Mouse (Mus musculus): Measurements from ENCODE around the gene Flot2. TPM values are rescaled to one million over a fixed set of nuclear protein-coding genes. Genes with fewer than 3 reads are reported as not detected.

Gene Flot2
- polyA plus RNA-seq, 1 experiment, result 36.6 TPM

DNA sequence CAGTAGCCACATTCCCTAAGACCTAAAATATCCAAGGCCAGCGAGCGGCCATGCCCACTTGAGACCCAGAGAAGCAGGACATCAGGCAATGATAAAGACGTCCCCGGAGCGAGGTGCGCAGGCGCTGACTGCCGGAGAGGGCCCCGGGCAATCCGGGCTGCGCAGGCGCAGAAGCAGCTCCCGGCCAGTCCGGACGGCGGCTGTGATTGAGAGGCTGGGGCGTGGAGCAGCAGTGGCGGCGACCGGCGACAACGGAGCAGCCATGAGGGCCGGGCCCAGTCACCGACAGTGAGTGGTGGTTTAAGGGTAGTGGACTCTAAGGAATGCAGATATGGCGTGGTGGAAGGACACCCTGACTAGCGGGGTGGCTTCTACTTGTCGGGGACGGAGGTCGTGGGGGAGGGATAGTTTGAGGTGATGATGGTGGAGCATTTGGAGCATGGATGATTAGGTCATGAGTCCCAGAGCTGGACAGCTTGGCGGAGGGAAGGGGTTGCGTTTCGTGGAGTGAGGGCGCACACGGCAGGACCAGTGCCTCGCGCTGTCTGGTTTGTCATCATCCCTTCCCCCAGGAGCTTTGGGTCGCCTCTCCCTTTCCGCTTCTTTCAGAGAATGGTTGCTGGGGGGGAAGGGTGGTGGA lies 56.9 kb downstream of the Flot2 start, which contains the start of gene Fam222b:
Gene Fam222b (plus strand): TSS at position 157 of the 640 bp plus-strand sequence.
- no peaks in the 10 kb centered on the region for H3K36me3 ChIP-seq (ENCODE audit: control insufficient read depth, insufficient read depth, low read length)
- peaks cover 3% of the 10 kb centered on the region for H3K4me1 ChIP-seq (ENCODE audit: control insufficient read depth, insufficient read depth, low read length)
- H3K4me3 ChIP-seq (ENCODE audit: control insufficient read depth, low read depth, low read length), result peak within 1 kb of the TSS; percentile 88
- H3K27me3 ChIP-seq (ENCODE audit: control insufficient read depth, insufficient read depth, low read length), result no peaks in the 10 kb centered on the region
- TF ChIP-seq POLR2A (IDR thresholded peaks at IDR 0.05; ENCODE audit: control insufficient read depth, low read depth, low read length) (peak; percentile 86), CTCF (IDR thresholded peaks at IDR 0.05; ENCODE audit: control insufficient read depth, insufficient read depth, insufficient replicate concordance, low read depth, low read length) (no peak)
- peak within 1 kb of the TSS; percentile 64 for H3K27ac ChIP-seq (ENCODE audit: control insufficient read depth, insufficient read depth, low read depth, low read length)

DNA sequence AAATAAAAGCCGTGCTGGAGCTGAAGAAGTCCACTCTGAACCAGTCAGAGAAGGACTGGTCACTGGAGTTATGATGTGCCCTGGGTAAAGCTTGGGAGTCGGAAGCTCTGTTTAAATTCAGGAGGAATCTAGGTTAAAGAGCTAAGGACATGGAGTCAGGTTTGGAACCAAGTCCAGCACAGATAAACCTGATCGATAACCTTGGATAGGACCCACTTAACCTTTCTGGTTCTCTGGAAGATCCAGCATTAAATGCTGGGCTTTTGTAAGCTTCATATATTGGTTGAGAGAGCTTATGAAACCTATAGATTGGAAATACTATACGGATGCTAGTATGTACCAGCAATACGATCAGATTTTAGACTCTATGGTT lies 57.4 kb downstream of the Flot2 start:
- Histone ChIP-seq H3K27me3 (ENCODE audit: control insufficient read depth, insufficient read depth, low read length) (no peaks in the 10 kb centered on the region), H3K36me3 (ENCODE audit: control insufficient read depth, insufficient read depth, low read length) (no peaks in the 10 kb centered on the region), H3K27ac (ENCODE audit: control insufficient read depth, insufficient read depth, low read depth, low read length) (no peak overlapping the region), H3K4me3 (ENCODE audit: control insufficient read depth, low read depth, low read length) (peak overlapping the region; percentile 88), H3K4me1 (ENCODE audit: control insufficient read depth, insufficient read depth, low read length) (peaks cover 3% of the 10 kb centered on the region)
- no peak for TF ChIP-seq CTCF (IDR thresholded peaks at IDR 0.05; ENCODE audit: control insufficient read depth, insufficient read depth, insufficient replicate concordance, low read depth, low read length)
- no peak for TF ChIP-seq POLR2A (IDR thresholded peaks at IDR 0.05; ENCODE audit: control insufficient read depth, low read depth, low read length)

GRCm38 (mm10) chr11:78097077-78097476 lies 59.3 kb downstream of the Flot2 start:
- Histone ChIP-seq H3K4me1 (ENCODE audit: control insufficient read depth, insufficient read depth, low read length) (peaks cover 3% of the 10 kb centered on the region), H3K36me3 (ENCODE audit: control insufficient read depth, insufficient read depth, low read length) (no peaks in the 10 kb centered on the region), H3K27me3 (ENCODE audit: control insufficient read depth, insufficient read depth, low read length) (no peaks in the 10 kb centered on the region), H3K4me3 (ENCODE audit: control insufficient read depth, low read depth, low read length) (no peak overlapping the region), H3K27ac (ENCODE audit: control insufficient read depth, insufficient read depth, low read depth, low read length) (no peak overlapping the region)
- TF ChIP-seq CTCF (IDR thresholded peaks at IDR 0.05; ENCODE audit: control insufficient read depth, insufficient read depth, insufficient replicate concordance, low read depth, low read length), result no peak
- TF ChIP-seq POLR2A (IDR thresholded peaks at IDR 0.05; ENCODE audit: control insufficient read depth, low read depth, low read length), result no peak

- Histone ChIP-seq H3K27me3 (ENCODE audit: control insufficient read depth, insufficient read depth, low read length) (no peaks in the 10 kb centered on the region), H3K4me1 (ENCODE audit: control insufficient read depth, insufficient read depth, low read length) (no peaks in the 10 kb centered on the region), H3K4me3 (ENCODE audit: control insufficient read depth, low read depth, low read length) (no peak overlapping the region), H3K36me3 (ENCODE audit: control insufficient read depth, insufficient read depth, low read length) (no peaks in the 10 kb centered on the region), H3K27ac (ENCODE audit: control insufficient read depth, insufficient read depth, low read depth, low read length) (no peak overlapping the region)
- no peak for TF ChIP-seq CTCF (IDR thresholded peaks at IDR 0.05; ENCODE audit: control insufficient read depth, insufficient read depth, insufficient replicate concordance, low read depth, low read length)
- TF ChIP-seq POLR2A (IDR thresholded peaks at IDR 0.05; ENCODE audit: control insufficient read depth, low read depth, low read length), result no peak
Observed at GRCm38 (mm10) chr11:78100746-78101145, 63.0 kb downstream of the Flot2 start.

GRCm38 (mm10) chr11:78102142-78102541 lies 64.4 kb downstream of the Flot2 start:
- no peak for TF ChIP-seq POLR2A (IDR thresholded peaks at IDR 0.05; ENCODE audit: control insufficient read depth, low read depth, low read length)
- no peak for TF ChIP-seq CTCF (IDR thresholded peaks at IDR 0.05; ENCODE audit: control insufficient read depth, insufficient read depth, insufficient replicate concordance, low read depth, low read length)
- Histone ChIP-seq H3K27me3 (ENCODE audit: control insufficient read depth, insufficient read depth, low read length) (no peaks in the 10 kb centered on the region), H3K4me3 (ENCODE audit: control insufficient read depth, low read depth, low read length) (no peak overlapping the region), H3K36me3 (ENCODE audit: control insufficient read depth, insufficient read depth, low read length) (no peaks in the 10 kb centered on the region), H3K4me1 (ENCODE audit: control insufficient read depth, insufficient read depth, low read length) (no peaks in the 10 kb centered on the region), H3K27ac (ENCODE audit: control insufficient read depth, insufficient read depth, low read depth, low read length) (no peak overlapping the region)

DNA sequence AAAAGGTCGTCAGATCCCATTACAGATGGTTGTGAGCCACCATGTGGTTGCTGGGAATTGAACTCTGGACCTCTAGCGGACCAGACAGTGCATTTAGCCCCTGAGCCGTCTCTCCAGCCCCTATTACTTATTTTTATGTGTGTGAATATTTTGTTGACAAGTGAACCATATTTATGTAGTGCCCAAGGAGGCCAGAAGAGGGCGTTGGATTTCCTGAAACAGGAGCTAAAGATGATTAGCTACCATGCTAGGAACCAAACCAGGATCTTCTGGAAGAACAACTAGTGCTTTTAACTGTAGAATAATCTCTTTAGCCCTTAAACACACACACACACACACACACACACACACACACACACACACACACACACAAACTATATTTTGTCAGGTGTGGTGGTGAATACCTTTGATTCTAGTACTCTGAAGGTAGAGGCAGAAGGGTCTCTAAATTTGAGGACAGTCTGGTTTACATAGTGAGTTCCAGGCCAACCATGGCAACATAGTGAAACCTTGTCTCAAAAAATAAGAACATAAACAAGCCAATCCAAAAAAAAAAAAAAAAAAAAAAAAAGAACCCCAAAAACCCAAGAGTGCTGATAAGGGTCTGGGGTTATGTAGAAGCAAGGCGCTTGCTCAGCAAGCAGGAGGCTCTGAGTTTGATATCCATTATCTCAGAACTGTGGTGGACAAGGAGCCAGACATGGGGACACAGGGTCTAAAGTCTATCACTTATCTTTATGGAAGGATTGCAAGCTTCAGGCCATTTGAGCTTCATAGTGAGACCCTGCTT lies 65.4 kb downstream of the Flot2 start:
- H3K36me3 ChIP-seq (ENCODE audit: control insufficient read depth, insufficient read depth, low read length), result no peaks in the 10 kb centered on the region
- no peaks in the 10 kb centered on the region for H3K4me1 ChIP-seq (ENCODE audit: control insufficient read depth, insufficient read depth, low read length)
- TF ChIP-seq POLR2A (IDR thresholded peaks at IDR 0.05; ENCODE audit: control insufficient read depth, low read depth, low read length) (no peak), CTCF (IDR thresholded peaks at IDR 0.05; ENCODE audit: control insufficient read depth, insufficient read depth, insufficient replicate concordance, low read depth, low read length) (no peak)
- no peaks in the 10 kb centered on the region for H3K27me3 ChIP-seq (ENCODE audit: control insufficient read depth, insufficient read depth, low read length)
- H3K4me3 ChIP-seq (ENCODE audit: control insufficient read depth, low read depth, low read length), result no peak overlapping the region
- no peak overlapping the region for H3K27ac ChIP-seq (ENCODE audit: control insufficient read depth, insufficient read depth, low read depth, low read length)

- Histone ChIP-seq H3K4me1 (ENCODE audit: control insufficient read depth, insufficient read depth, low read length) (no peaks in the 10 kb centered on the region), H3K27me3 (ENCODE audit: control insufficient read depth, insufficient read depth, low read length) (no peaks in the 10 kb centered on the region), H3K27ac (ENCODE audit: control insufficient read depth, insufficient read depth, low read depth, low read length) (no peak overlapping the region), H3K4me3 (ENCODE audit: control insufficient read depth, low read depth, low read length) (no peak overlapping the region), H3K36me3 (ENCODE audit: control insufficient read depth, insufficient read depth, low read length) (no peaks in the 10 kb centered on the region)
- TF ChIP-seq POLR2A (IDR thresholded peaks at IDR 0.05; ENCODE audit: control insufficient read depth, low read depth, low read length) (no peak), CTCF (IDR thresholded peaks at IDR 0.05; ENCODE audit: control insufficient read depth, insufficient read depth, insufficient replicate concordance, low read depth, low read length) (no peak)
Observed at GRCm38 (mm10) chr11:78104501-78104900, 66.8 kb downstream of the Flot2 start.

Other genes with a start within 250 kb of the Flot2 start
- 0.94 and 1.4 TPM in 2 replicates for gene Pipox, start 143.8 kb upstream of the Flot2 start, polyA plus RNA-seq (2012; rRNA removed)
- 7.0 and 8.3 TPM in 2 replicates for gene Sez6, start 107.1 kb upstream of the Flot2 start, polyA plus RNA-seq (2012; rRNA removed)
- 24.6 and 26.7 TPM in 2 replicates for gene Phf12, start 55.2 kb upstream of the Flot2 start, polyA plus RNA-seq (2012; rRNA removed)
- gene Dhrs13, start 5.7 kb upstream of the Flot2 start, polyA plus RNA-seq (2012; rRNA removed), result 4.9 and 5.1 TPM in 2 replicates
- gene Eral1, start 42.5 kb downstream of the Flot2 start, polyA plus RNA-seq (2012; rRNA removed), result 17.4 and 18.2 TPM in 2 replicates
- gene Fam222b, start 56.7 kb downstream of the Flot2 start, polyA plus RNA-seq (2012; rRNA removed), result 11.5 and 11.7 TPM in 2 replicates
- 9.5 and 12.5 TPM in 2 replicates for gene Traf4, start 127.7 kb downstream of the Flot2 start, polyA plus RNA-seq (2012; rRNA removed)
- gene Nek8, start 138.7 kb downstream of the Flot2 start, polyA plus RNA-seq (2012; rRNA removed), result 22.2 and 22.3 TPM in 2 replicates
- 65.1 and 73.7 TPM in 2 replicates for gene Tlcd1, start 138.8 kb downstream of the Flot2 start, polyA plus RNA-seq (2012; rRNA removed)
- 125 and 137 TPM in 2 replicates for gene Rpl23a, start 145.7 kb downstream of the Flot2 start, polyA plus RNA-seq (2012; rRNA removed)
- gene Rab34, start 150.5 kb downstream of the Flot2 start, polyA plus RNA-seq (2012; rRNA removed), result 10.4 and 13.2 TPM in 2 replicates
- 175 and 191 TPM in 2 replicates for gene Proca1, start 155.5 kb downstream of the Flot2 start, polyA plus RNA-seq (2012; rRNA removed)
- gene Sdf2, start 207.8 kb downstream of the Flot2 start, polyA plus RNA-seq (2012; rRNA removed), result 34.2 and 35.3 TPM in 2 replicates
- gene Supt6, start 208.1 kb downstream of the Flot2 start, polyA plus RNA-seq (2012; rRNA removed), result 20.1 and 22.2 TPM in 2 replicates
- gene 2610507B11Rik, start 223.8 kb downstream of the Flot2 start, polyA plus RNA-seq (2012; rRNA removed), result 125 and 133 TPM in 2 replicates

All from testis, adult 2 months (tissue).